Mouse (Mus musculus) spleen, postnatal 36 days (tissue): ENCODE data around the gene Myh14.

Experiments used
- DNase-seq, 2 experiments: peaks; one replicate each; pipeline ENCODE4 v3.0.0; 2022; ENCODE audit warnings: low spot score in 2 of 2, mixed read lengths in 1 of 2

Gene Myh14

GRCm38 (mm10) chr7:44669103-44669502 lies 1.5 kb downstream of the Myh14 start:
- DNase-seq = no peak

- DNase-seq = no peak
These were observed 2.5 kb downstream of the Myh14 start for GRCm38 (mm10) chr7:44667996-44668738.

GRCm38 (mm10) chr7:44666462-44666861 lies 4.2 kb downstream of the Myh14 start:
- no peak for DNase-seq

GRCm38 (mm10) chr7:44664731-44665130 lies 5.9 kb downstream of the Myh14 start:
- no peak for DNase-seq

- DNase-seq = no peak
These were observed 7.1 kb downstream of the Myh14 start for GRCm38 (mm10) chr7:44663546-44663945.

GRCm38 (mm10) chr7:44662569-44662968 lies 8.1 kb downstream of the Myh14 start:
- DNase-seq = no peak

GRCm38 (mm10) chr7:44662168-44662567 lies 8.5 kb downstream of the Myh14 start:
- DNase-seq = no peak

GRCm38 (mm10) chr7:44661219-44661618 lies 9.4 kb downstream of the Myh14 start:
- no peak for DNase-seq

- peak; percentile 29 to 50 for DNase-seq
These were observed 15.1 kb downstream of the Myh14 start for GRCm38 (mm10) chr7:44655504-44655903.

- DNase-seq = no peak
These were observed 16.9 kb downstream of the Myh14 start for GRCm38 (mm10) chr7:44653773-44654172.

- DNase-seq = no peak
These were observed 19.2 kb downstream of the Myh14 start for GRCm38 (mm10) chr7:44651416-44651815.

- peak; percentile 21 to 38 for DNase-seq
These were observed 20.7 kb downstream of the Myh14 start for GRCm38 (mm10) chr7:44649990-44650389.

GRCm38 (mm10) chr7:44649094-44649610 lies 21.5 kb downstream of the Myh14 start:
- no peak for DNase-seq

- DNase-seq = no peak
These were observed 22.9 kb downstream of the Myh14 start for GRCm38 (mm10) chr7:44647729-44648128.

GRCm38 (mm10) chr7:44647042-44647724 lies 23.5 kb downstream of the Myh14 start:
- DNase-seq = peak; percentile 57 to 67

- no peak for DNase-seq
These were observed 24.7 kb downstream of the Myh14 start for GRCm38 (mm10) chr7:44645951-44646350.

- no peak for DNase-seq
These were observed 25.4 kb downstream of the Myh14 start for GRCm38 (mm10) chr7:44645256-44645655.

GRCm38 (mm10) chr7:44641887-44642286 lies 28.8 kb downstream of the Myh14 start:
- peak; percentile 18 to 34 for DNase-seq

- no peak for DNase-seq
These were observed 29.6 kb downstream of the Myh14 start for GRCm38 (mm10) chr7:44640843-44641605.

- DNase-seq = no peak
These were observed 32.0 kb downstream of the Myh14 start for GRCm38 (mm10) chr7:44638663-44639062.

GRCm38 (mm10) chr7:44636684-44637083 lies 34.0 kb downstream of the Myh14 start:
- no peak for DNase-seq

GRCm38 (mm10) chr7:44633407-44633806 lies 37.2 kb downstream of the Myh14 start:
- DNase-seq = no peak
